Mouse (Mus musculus) retina, adult 2 months (tissue): Measurements from ENCODE around the gene Pdia5.

Source experiments
- DNase-seq: peaks from one replicate; pipeline ENCODE4 v3.0.0-alpha.2; 2012; ENCODE audit warnings: low read depth, low spot score

Pdia5 gene

DNA sequence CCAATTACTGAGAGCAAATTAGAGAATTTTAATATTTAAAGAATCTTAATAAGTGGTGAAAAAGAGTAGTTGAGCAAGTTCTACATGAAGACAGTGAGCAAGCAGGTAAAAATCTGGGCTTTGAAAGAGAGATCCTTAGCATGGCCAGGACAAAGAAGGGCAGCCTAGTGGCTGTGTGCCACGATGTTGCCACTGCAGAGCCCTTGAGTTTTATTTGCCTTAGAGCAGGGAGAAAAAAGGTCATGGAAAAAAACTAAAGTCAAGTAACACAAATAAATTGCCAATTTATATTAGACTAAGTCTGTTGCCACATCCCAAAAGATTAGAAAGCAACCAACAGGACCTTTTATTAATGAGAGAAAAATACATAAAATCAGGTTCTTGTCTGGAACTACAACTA is 133.2 kb downstream of the Pdia5 start:
- no peak for DNase-seq
